Mouse (Mus musculus) forebrain, embryonic 15.5 days (tissue): Measurements from ENCODE around the gene Ripk1. TPM values are rescaled to one million over a fixed set of nuclear protein-coding genes. Genes with fewer than 3 reads are reported as not detected.
A peak's percentile ranks its signal among the peaks of the same experiment; 100 is the strongest.

Experiments used
- ATAC-seq: fragments of 200-750 bp; cut with Nextera tagmentation; replicated peaks from 2 replicates; pipeline ENCODE4 v1.8.0; 2017; ENCODE audit warnings: mild to moderate bottlenecking, moderate TSS enrichment, moderate library complexity
- H3K27ac ChIP-seq: fragments of 300-500 bp; sonication (generic); replicated peaks from 2 replicates; pipeline ENCODE4 v1.5.1; 2015; ENCODE audit warnings: mild to moderate bottlenecking, inconsistent platforms
- H3K27me3 ChIP-seq: fragments of 300-500 bp; sonication (generic); 2 replicates; pipeline ENCODE4 v1.6.1; 2015; ENCODE audit warnings: inconsistent platforms
- H3K36me3 ChIP-seq: fragments of 300-500 bp; sonication (generic); 2 replicates; pipeline ENCODE4 v1.6.1; 2015; ENCODE audit warnings: mild to moderate bottlenecking, inconsistent platforms
- H3K4me1 ChIP-seq: fragments of 300-500 bp; sonication (generic); 2 replicates; pipeline ENCODE4 v1.6.1; 2015; ENCODE audit warnings: inconsistent platforms
- H3K4me2 ChIP-seq: fragments of 300-500 bp; sonication (generic); replicated peaks from 2 replicates; pipeline ENCODE4 v1.6.1; 2015; ENCODE audit warnings: mild to moderate bottlenecking, inconsistent platforms
- H3K4me3 ChIP-seq: fragments of 300-500 bp; sonication (generic); 2 replicates; pipeline ENCODE4 v1.5.1; 2015; ENCODE audit warnings: mild to moderate bottlenecking, inconsistent platforms
- H3K9ac ChIP-seq: fragments of 300-500 bp; sonication (generic); replicated peaks from 2 replicates; pipeline ENCODE4 v1.6.1; 2015; ENCODE audit warnings: mild to moderate bottlenecking, inconsistent platforms
- H3K9me3 ChIP-seq: fragments of 300-500 bp; sonication (generic); 2 replicates; pipeline ENCODE4 v1.6.1; 2016; ENCODE audit warnings: inconsistent platforms
- WGBS: fragments of 180-500 bp; shearing (Covaris S2); methylation state at CpG from one replicate; pipeline ENCODE4 v1.1.7; 2015; ENCODE audit warnings: mixed read lengths; 5-methylcytosine and 5-hydroxymethylcytosine counted together
- polyA plus RNA-seq: library from polyadenylated mRNA; unstranded; fragments of >200 nt; fragmentation: Nextera tagmentation; extraction: Ambion mirVana; gene quantifications from 2 replicates; pipeline ENCODE4 v1.2.1, GENCODE M21; 2015

The Ripk1 gene
- polyA plus RNA-seq, 1 experiment from 2014 or later = 6.3 TPM

DNA sequence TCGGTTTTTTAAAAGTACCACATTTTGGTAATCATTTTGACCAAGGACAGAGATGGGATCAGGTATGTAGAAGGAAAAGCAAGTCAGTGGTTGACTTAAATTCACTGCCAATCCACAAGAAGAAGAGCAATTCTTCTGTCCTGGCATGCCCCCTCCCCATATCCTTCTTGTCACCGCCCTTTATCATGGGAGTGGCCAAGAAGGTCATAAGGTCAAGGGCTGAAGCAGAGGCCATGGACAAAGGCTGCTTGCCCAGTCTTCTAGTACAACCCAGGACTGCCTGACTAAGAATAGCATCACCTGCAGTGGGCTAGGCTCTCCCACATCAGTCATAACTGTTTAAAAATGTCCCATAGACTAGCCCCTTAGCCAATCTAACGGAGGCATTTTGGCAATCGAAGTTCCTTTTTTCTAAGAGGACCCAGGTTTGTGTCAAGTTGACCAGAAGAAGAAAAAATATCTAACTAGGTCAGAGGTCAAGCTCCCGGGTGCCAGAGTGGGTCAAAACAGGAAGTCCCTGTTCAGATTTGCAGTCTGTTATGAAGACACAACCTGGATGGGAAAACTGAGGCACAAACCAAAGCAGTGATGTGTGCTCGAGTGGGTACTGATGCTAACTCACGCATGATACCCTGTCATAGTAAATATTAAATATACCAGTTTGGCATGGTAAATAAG lies 41.7 kb downstream of the Ripk1 start:
- H3K9me3 ChIP-seq = no peaks in the 10 kb centered on the region

GRCm38 (mm10) chr13:34045511-34046249 lies 43.5 kb downstream of the Ripk1 start:
- no peak overlapping the region for H3K4me2 ChIP-seq
- 0 out of 2 replicates have a peak, but pooled peaks have one; percentile 56 for ATAC-seq
- WGBS = 69% methylated on average over 5 of the region's 5 CpGs
- no peaks in the 10 kb centered on the region for H3K36me3 ChIP-seq
- no peak overlapping the region for H3K27ac ChIP-seq
- no peaks in the 10 kb centered on the region for H3K9me3 ChIP-seq
- no peaks in the 10 kb centered on the region for H3K27me3 ChIP-seq
- no peak overlapping the region for H3K9ac ChIP-seq
- H3K4me1 ChIP-seq = peaks cover 3% of the 10 kb centered on the region; the same call in 1 of the 2 replicates
- H3K4me3 ChIP-seq = no peak overlapping the region

More for the DNA sequence above, 41.7 kb downstream of the Ripk1 start:
- Histone ChIP-seq H3K9ac (no peak overlapping the region), H3K4me2 (no peak overlapping the region), H3K27me3 (no peaks in the 10 kb centered on the region), H3K4me1 (peaks cover 6% of the 10 kb centered on the region), H3K27ac (no peak overlapping the region), H3K4me3 (no peak overlapping the region), H3K36me3 (no peaks in the 10 kb centered on the region)
- ATAC-seq = no peak
- 86% methylated on average over 7 of the region's 7 CpGs for WGBS

DNA sequence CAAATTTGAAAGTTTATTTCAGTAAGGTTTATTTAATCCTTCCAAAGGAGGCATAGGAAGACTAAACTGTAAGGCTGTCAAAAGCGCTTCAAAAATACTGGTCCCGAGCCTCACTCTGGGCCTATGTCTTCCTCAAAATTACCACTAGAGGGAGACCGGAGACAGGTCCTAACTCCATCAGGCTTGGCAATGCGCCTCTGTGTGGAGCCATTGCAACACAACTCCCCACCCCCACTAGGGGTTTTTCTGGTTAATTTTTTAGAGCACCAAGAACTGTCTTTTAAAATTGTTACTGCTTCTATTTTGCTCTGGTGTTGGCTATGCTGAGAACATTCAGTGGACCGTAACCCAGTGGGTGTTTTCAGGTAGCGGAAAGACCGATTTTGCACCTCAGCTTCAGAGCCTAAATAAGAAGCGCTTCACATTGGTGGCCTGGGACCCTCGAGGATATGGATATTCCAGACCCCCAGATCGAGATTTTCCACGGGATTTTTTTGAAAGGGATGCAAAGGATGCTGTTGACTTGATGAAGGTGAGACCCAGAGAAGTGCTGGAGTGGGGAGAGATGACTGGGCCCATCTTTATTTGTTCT lies 44.4 kb downstream of the Ripk1 start:
- H3K4me3 ChIP-seq = no peak overlapping the region
- no peaks in the 10 kb centered on the region for H3K9me3 ChIP-seq
- no peak overlapping the region for H3K4me2 ChIP-seq
- 38% methylated on average over 11 of the region's 11 CpGs for WGBS
- H3K9ac ChIP-seq = no peak overlapping the region
- no peaks in the 10 kb centered on the region for H3K36me3 ChIP-seq
- peak; percentile 96 for ATAC-seq
- H3K27ac ChIP-seq = no peak overlapping the region
- H3K27me3 ChIP-seq = no peaks in the 10 kb centered on the region
- H3K4me1 ChIP-seq = peaks cover 3% of the 10 kb centered on the region; the same call in 1 of the 2 replicates

DNA sequence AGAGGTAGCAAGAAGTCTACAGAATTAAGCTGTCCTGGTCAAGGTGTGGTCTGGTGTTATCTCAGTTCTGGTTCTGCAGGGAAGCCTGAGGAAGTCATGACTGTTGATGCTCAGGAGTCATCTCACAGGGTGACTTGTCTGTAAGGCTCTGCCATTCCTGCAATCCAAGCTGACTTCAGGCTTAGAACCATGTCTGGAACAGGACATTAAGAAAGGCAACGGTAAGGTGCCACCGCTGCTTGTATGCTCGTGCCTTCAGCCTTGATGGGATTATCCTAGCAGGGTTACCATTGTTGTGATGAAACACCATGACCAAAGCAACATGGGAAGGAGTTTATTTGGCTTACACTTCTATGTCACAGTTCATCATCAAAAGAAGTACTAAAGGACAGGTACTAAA lies 45.4 kb downstream of the Ripk1 start:
- Histone ChIP-seq H3K27me3 (no peaks in the 10 kb centered on the region), H3K4me2 (no peak overlapping the region), H3K9me3 (no peaks in the 10 kb centered on the region), H3K36me3 (no peaks in the 10 kb centered on the region), H3K4me3 (no peak overlapping the region), H3K27ac (no peak overlapping the region), H3K4me1 (peaks cover 3% of the 10 kb centered on the region; the same call in 1 of the 2 replicates), H3K9ac (no peak overlapping the region)
- no peak for ATAC-seq
- 79% methylated on average over 3 of the region's 3 CpGs for WGBS

DNA sequence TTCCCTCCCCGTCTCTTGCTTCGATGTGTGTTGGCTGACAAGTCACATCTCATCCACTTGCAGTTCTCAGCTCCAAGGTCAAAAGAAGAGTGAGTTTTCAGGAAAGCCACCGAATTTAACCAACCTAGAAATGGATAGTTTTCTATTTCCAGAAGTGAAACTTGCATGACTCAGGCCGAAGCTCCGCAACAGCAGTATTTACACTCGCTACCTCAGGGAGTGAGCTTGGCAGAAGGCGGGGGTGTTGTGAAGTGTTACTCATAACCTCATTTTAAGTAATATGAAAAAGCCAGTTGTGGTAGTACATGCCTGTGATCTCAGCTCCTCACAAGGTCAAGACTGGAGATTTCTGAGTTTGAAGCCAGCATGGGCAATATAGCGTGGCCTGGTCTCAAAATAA lies 48.3 kb downstream of the Ripk1 start:
- H3K27me3 ChIP-seq = no peaks in the 10 kb centered on the region
- H3K9ac ChIP-seq = no peak overlapping the region
- WGBS = 93% methylated on average over 8 of the region's 8 CpGs
- no peaks in the 10 kb centered on the region for H3K9me3 ChIP-seq
- ATAC-seq = no peak
- H3K4me1 ChIP-seq = peaks cover 3% of the 10 kb centered on the region; the same call in 1 of the 2 replicates
- H3K36me3 ChIP-seq = peaks cover 2% of the 10 kb centered on the region
- H3K4me2 ChIP-seq = no peak overlapping the region
- H3K4me3 ChIP-seq = no peak overlapping the region
- H3K27ac ChIP-seq = no peak overlapping the region

DNA sequence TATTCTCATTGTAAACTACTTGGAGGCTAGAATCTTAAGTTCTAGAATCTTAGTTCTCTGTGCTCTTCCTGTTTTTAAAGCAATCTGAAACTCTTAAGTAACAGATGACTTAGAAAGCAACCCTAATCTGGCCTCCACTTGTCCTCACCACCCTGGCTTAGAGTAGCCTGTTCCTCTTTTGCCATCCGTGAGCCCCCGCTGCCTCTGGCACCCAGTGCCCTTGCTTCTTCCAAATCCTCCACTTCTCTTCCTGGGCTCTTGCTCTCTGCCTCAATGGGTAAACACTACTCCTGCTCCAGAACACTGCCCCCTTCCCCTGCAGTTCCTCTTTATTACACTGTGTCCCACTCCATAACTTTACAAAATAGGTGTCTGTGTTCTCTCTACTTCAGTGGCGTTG lies 49.5 kb downstream of the Ripk1 start:
- peaks cover 6% of the 10 kb centered on the region for H3K36me3 ChIP-seq
- H3K4me1 ChIP-seq = peaks cover under 1% of the 10 kb centered on the region; the same call in 1 of the 2 replicates
- ATAC-seq = no peak
- H3K27ac ChIP-seq = no peak overlapping the region
- no peak overlapping the region for H3K4me3 ChIP-seq
- no peak overlapping the region for H3K4me2 ChIP-seq
- H3K27me3 ChIP-seq = no peaks in the 10 kb centered on the region
- H3K9me3 ChIP-seq = no peaks in the 10 kb centered on the region
- H3K9ac ChIP-seq = no peak overlapping the region
- WGBS = 97% methylated on average over 3 of the region's 3 CpGs

DNA sequence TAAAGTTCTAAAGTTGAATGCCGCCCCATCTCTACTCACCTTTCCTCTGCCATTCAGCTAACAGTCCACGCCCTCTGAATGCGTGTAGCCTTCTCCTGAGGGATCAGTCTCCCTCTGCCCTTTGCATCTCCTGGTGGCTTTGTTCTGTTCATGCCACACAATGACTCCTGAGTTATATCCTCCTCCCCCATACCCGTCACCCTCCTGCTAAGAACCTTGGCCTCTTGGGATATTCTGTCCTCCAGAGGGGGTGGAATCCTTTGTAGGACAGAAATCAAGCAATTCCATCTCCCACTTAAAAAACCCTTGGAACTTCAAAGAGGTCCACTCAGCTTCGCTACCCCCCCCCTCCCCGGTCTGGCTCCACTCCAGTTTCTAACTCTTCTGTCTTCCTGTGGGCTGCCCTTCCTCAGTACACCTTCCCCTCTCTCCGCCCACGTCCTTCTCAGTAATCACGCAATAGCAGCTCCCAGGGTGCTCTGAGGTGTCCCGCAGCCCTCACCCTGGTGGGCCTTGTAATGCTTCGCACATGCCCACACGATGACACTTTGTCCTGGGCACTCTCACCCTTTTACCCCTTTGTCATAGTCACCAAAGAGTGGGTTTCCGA lies 51.6 kb downstream of the Ripk1 start:
- Histone ChIP-seq H3K9ac (no peak overlapping the region), H3K27ac (no peak overlapping the region), H3K27me3 (no peaks in the 10 kb centered on the region), H3K9me3 (no peaks in the 10 kb centered on the region), H3K36me3 (peaks cover 6% of the 10 kb centered on the region), H3K4me2 (no peak overlapping the region), H3K4me3 (no peak overlapping the region), H3K4me1 (no peaks in the 10 kb centered on the region)
- WGBS = 81% methylated on average over 13 of the region's 13 CpGs
- no peak for ATAC-seq

DNA sequence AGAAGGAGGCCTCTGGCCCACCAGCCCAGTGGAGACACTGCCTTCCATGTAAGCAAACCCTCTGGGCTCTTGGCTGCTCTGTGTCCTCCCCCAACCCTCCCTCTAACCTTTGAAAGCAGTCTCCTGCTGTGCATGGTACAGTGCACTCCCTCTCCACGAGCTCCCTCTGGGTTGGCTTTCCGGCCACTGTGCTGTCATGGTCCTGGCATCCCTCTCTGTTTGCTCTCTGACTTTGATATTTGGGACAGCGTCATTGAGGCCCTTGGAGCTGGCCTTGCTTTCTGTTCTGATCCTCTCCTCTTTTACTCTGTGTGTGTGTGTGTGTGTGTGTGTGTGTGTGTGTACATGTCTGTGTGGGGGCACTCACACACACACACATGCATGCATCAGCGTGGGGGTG lies 52.2 kb downstream of the Ripk1 start:
- no peak overlapping the region for H3K4me2 ChIP-seq
- H3K9me3 ChIP-seq = no peaks in the 10 kb centered on the region
- H3K27me3 ChIP-seq = no peaks in the 10 kb centered on the region
- no peaks in the 10 kb centered on the region for H3K4me1 ChIP-seq
- H3K4me3 ChIP-seq = no peak overlapping the region
- no peak overlapping the region for H3K9ac ChIP-seq
- WGBS = 75% methylated on average over 4 of the region's 4 CpGs
- no peak overlapping the region for H3K27ac ChIP-seq
- ATAC-seq = no peak
- peaks cover 6% of the 10 kb centered on the region for H3K36me3 ChIP-seq

- WGBS = 89% methylated on average over 3 of the region's 3 CpGs
- H3K4me1 ChIP-seq = no peaks in the 10 kb centered on the region
- no peak overlapping the region for H3K9ac ChIP-seq
- H3K27me3 ChIP-seq = no peaks in the 10 kb centered on the region
- no peak for ATAC-seq
- no peak overlapping the region for H3K4me2 ChIP-seq
- no peaks in the 10 kb centered on the region for H3K9me3 ChIP-seq
- peaks cover 6% of the 10 kb centered on the region for H3K36me3 ChIP-seq
- H3K4me3 ChIP-seq = no peak overlapping the region
- no peak overlapping the region for H3K27ac ChIP-seq
These were observed 52.8 kb downstream of the Ripk1 start for GRCm38 (mm10) chr13:34054983-34055382.

- Histone ChIP-seq H3K4me1 (no peaks in the 10 kb centered on the region), H3K4me3 (no peak overlapping the region), H3K9ac (no peak overlapping the region), H3K27me3 (no peaks in the 10 kb centered on the region), H3K27ac (no peak overlapping the region), H3K9me3 (no peaks in the 10 kb centered on the region), H3K36me3 (peaks cover 6% of the 10 kb centered on the region), H3K4me2 (no peak overlapping the region)
- no peak for ATAC-seq
- 95% methylated on average over 1 of the region's 1 CpGs for WGBS
These were observed 55.1 kb downstream of the Ripk1 start for GRCm38 (mm10) chr13:34057252-34057651.

- no peak for ATAC-seq
- Histone ChIP-seq H3K4me1 (no peaks in the 10 kb centered on the region), H3K4me2 (no peak overlapping the region), H3K36me3 (peaks cover 5% of the 10 kb centered on the region), H3K9me3 (no peaks in the 10 kb centered on the region), H3K4me3 (no peak overlapping the region), H3K27ac (no peak overlapping the region), H3K9ac (no peak overlapping the region), H3K27me3 (no peaks in the 10 kb centered on the region)
- WGBS = 89% methylated on average over 9 of the region's 9 CpGs
These were observed 57.9 kb downstream of the Ripk1 start for GRCm38 (mm10) chr13:34060061-34060460.

DNA sequence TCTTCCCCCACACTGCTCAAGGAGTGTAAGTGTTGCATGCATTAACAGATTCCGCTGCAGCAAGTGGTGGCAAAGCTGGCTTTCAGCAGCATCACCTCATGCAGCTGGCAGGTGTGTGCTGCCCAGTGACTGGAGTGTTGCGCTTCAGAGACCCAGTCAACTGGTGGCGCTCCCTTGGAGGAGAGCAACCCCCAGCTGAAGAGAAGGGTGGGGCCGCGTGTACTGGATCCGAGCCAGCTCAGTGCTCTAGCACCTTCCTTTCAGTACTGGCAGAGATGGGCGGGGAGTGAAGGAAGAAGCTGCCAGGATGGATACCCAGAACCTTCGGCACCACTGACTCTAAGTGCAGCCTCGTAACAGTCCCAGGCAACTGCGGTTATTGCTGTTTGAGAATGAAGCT lies 60.3 kb downstream of the Ripk1 start:
- Histone ChIP-seq H3K27me3 (no peaks in the 10 kb centered on the region), H3K9ac (no peak overlapping the region), H3K36me3 (no peaks in the 10 kb centered on the region; the same call in 1 of the 2 replicates), H3K9me3 (no peaks in the 10 kb centered on the region), H3K4me3 (no peak overlapping the region), H3K4me1 (0 out of 2 replicates have a peak, but pooled peaks cover 2% of the 10 kb centered on the region), H3K27ac (no peak overlapping the region), H3K4me2 (no peak overlapping the region)
- 84% methylated on average over 10 of the region's 10 CpGs for WGBS
- ATAC-seq = no peak
